Mouse (Mus musculus): ENCODE data around the gene Fcrl6. TPM values are rescaled to one million over a fixed set of nuclear protein-coding genes. Genes with fewer than 3 reads are reported as not detected.

Gene Fcrl6
- polyA plus RNA-seq, 1 experiment: not detected

Other genes starting within 250 kb of the Fcrl6 start
- gene Pigm, start 226.0 kb downstream of the Fcrl6 start, polyA plus RNA-seq (2012; ENCODE audit: insufficient read depth, insufficient read length, missing spikeins): 3.9 and 5.0 TPM in 2 replicates
- gene Slamf9, start 127.2 kb downstream of the Fcrl6 start, polyA plus RNA-seq (2012; ENCODE audit: insufficient read depth, insufficient read length, missing spikeins): 3.5 and 4.5 TPM in 2 replicates
- gene Igsf9, start 120.8 kb downstream of the Fcrl6 start, polyA plus RNA-seq (2012; ENCODE audit: insufficient read depth, insufficient read length, missing spikeins): 0.96 TPM in 1 of 2 replicates, not detected in the other
- gene Tagln2, start 102.5 kb downstream of the Fcrl6 start, polyA plus RNA-seq (2012; ENCODE audit: insufficient read depth, insufficient read length, missing spikeins): 26.2 and 29.3 TPM in 2 replicates
- gene Cfap45, start 81.8 kb downstream of the Fcrl6 start, polyA plus RNA-seq (2012; ENCODE audit: insufficient read depth, insufficient read length, missing spikeins): not detected in 2 replicates
- not detected in 2 replicates for gene Vsig8, start 46.6 kb downstream of the Fcrl6 start, polyA plus RNA-seq (2012; ENCODE audit: insufficient read depth, insufficient read length, missing spikeins)
- 1.4 TPM in 1 of 2 replicates, not detected in the other for gene Slamf8, start 12.0 kb downstream of the Fcrl6 start, polyA plus RNA-seq (2012; ENCODE audit: insufficient read depth, insufficient read length, missing spikeins)
- 18.5 and 21.5 TPM in 2 replicates for gene Dusp23, start 30.4 kb upstream of the Fcrl6 start, polyA plus RNA-seq (2012; ENCODE audit: insufficient read depth, insufficient read length, missing spikeins)
- gene Crp, start 95.5 kb upstream of the Fcrl6 start, polyA plus RNA-seq (2012; ENCODE audit: insufficient read depth, insufficient read length, missing spikeins): not detected in 2 replicates

All from brown adipose tissue, adult 24 weeks (tissue).